Mouse (Mus musculus) 416B (cell line): Measurements from ENCODE around the gene Fbxl20.

Source experiments
- DNase-seq: peaks from one replicate; pipeline ENCODE4 v3.0.0; 2011; ENCODE audit warnings: low read depth

Fbxl20 gene

GRCm38 (mm10) chr11:98049672-98050519, 100.3 kb downstream of the Fbxl20 start:
- peak; percentile 74 for DNase-seq

GRCm38 (mm10) chr11:98047745-98048144, 102.5 kb downstream of the Fbxl20 start:
- DNase-seq = no peak

DNA sequence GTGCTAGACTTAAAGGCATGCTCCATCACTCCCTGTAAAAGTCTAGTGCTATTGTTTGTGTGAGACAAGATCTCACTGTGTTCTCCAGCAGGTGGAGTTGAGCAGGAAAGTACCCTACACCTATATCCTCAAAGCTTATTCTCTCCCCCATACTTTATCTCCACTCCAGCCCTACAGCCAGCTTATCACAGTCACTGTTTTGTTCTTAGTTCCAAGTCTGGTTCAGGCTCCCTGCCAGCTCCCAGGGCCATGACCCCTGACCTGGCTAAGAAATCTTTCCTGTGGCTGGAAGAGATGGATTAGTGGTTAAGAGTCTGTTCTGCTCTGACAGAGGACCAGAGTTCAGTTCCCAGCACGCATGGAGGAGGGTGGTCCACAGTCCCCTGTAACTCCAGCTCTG, 103.7 kb downstream of the Fbxl20 start:
- DNase-seq = no peak

DNA sequence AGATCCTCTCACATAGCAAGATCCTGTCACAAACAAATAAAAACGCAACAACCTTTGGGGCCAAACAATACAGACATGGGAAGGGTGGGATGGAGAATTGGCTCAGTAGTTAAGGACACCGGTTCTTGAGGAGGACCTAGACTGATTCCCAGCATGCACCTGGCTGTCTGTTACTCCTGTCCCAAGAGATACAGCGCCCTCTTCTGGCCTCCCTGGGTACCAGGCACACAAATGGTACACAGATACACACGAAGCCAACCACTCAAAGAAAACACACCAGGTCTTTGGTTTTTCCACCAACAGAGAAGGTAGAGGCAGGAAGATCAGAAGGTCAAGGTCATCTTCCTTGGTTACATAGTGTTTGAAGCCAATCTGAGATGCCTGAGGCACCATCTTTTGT, 104.6 kb downstream of the Fbxl20 start:
- peak; percentile 49 for DNase-seq

- DNase-seq = no peak
Observed at GRCm38 (mm10) chr11:98044074-98044473, 106.1 kb downstream of the Fbxl20 start.

- no peak for DNase-seq
Observed at GRCm38 (mm10) chr11:98042741-98043140, 107.5 kb downstream of the Fbxl20 start.

- no peak for DNase-seq
Observed at GRCm38 (mm10) chr11:98040975-98041374, 109.2 kb downstream of the Fbxl20 start.

GRCm38 (mm10) chr11:98037871-98038270, 112.3 kb downstream of the Fbxl20 start:
- no peak for DNase-seq

- peak; percentile 39 for DNase-seq
Observed at GRCm38 (mm10) chr11:98035977-98036377, 114.2 kb downstream of the Fbxl20 start.

DNA sequence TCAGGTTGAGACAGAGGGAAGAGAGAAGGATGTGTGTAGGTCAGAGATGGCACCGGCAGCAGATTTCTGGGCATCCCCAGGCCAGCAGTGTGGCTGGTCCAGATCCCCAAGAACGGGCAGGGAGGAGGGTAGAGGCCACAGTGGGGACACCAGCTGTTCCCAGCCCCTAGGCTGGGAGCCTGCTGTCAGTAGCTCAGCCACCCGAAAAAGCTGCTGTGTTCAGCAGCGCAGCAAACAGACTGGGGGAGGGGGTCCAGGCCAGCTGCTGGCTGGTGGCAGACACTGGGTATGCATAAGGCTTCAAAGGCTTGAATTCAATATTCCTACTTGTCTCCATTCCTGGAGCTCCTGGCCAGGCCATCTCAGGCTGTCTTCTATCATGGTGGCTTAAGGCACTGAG, 115.4 kb downstream of the Fbxl20 start:
- no peak for DNase-seq

DNA sequence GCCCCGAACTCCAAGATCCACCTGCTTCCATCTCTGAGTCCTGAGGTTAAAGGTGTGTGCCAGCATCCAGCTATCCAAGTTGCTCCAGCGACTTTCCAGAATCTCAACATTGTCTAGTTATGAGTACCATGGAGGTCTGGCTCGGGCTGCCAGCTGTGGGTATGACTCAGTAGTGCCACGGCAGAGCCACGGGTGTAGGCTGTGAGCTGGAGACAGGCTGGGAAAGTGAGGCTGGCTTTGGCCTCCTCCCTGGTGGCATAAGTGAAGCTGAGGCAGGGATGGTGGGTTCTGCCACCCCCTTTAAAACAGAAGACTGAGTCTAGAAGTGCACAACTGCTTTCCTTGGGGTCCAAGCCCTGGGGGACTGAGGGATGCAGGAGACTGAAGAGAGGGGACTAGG, 116.1 kb downstream of the Fbxl20 start:
- DNase-seq = no peak
